Mouse (Mus musculus) testis, postnatal 14 days (tissue): Measurements from ENCODE around the gene Ankrd33.
A peak's percentile ranks its signal among the peaks of the same experiment; 100 is the strongest.
"Not testable (repeated sequence)": the region's sequence is repeated elsewhere in the genome, so short reads cannot be mapped to it uniquely, and the experiment has no call there.

Experiments
- DNase-seq: peaks from one replicate; pipeline ENCODE4 v3.0.0; 2021; ENCODE audit warnings: low spot score

Ankrd33 gene

GRCm38 (mm10) chr15:101086956-101087355, 28.6 kb upstream of the Ankrd33 start:
- no peak for DNase-seq

- no peak for DNase-seq
Measured at GRCm38 (mm10) chr15:101088291-101088690, 27.3 kb upstream of the Ankrd33 start.

- no peak for DNase-seq
Measured at GRCm38 (mm10) chr15:101091551-101091950, 24.0 kb upstream of the Ankrd33 start.

- no peak for DNase-seq
Measured at GRCm38 (mm10) chr15:101092121-101092828, 23.3 kb upstream of the Ankrd33 start.

- DNase-seq: peak; percentile 55
Measured at GRCm38 (mm10) chr15:101092829-101093648, 22.5 kb upstream of the Ankrd33 start.

GRCm38 (mm10) chr15:101093988-101094387, 21.6 kb upstream of the Ankrd33 start:
- DNase-seq: no peak

GRCm38 (mm10) chr15:101094979-101095378, 20.6 kb upstream of the Ankrd33 start:
- no peak for DNase-seq

- no peak for DNase-seq
Measured at GRCm38 (mm10) chr15:101095392-101095791, 20.2 kb upstream of the Ankrd33 start.

- peak; percentile 36 for DNase-seq
Measured at GRCm38 (mm10) chr15:101097985-101098651, 17.4 kb upstream of the Ankrd33 start.

- peak; percentile 73 for DNase-seq
Measured at GRCm38 (mm10) chr15:101100996-101101395, 14.6 kb upstream of the Ankrd33 start.

- DNase-seq: no peak
Measured at GRCm38 (mm10) chr15:101103605-101104304, 11.8 kb upstream of the Ankrd33 start.

GRCm38 (mm10) chr15:101105496-101105994, 10.0 kb upstream of the Ankrd33 start:
- peak; percentile 74 for DNase-seq

GRCm38 (mm10) chr15:101106011-101106410, 9.5 kb upstream of the Ankrd33 start:
- DNase-seq: no peak

- DNase-seq: no peak
Measured at GRCm38 (mm10) chr15:101107906-101108671, 7.5 kb upstream of the Ankrd33 start.

GRCm38 (mm10) chr15:101113176-101113575, 2.4 kb upstream of the Ankrd33 start:
- no peak for DNase-seq

- not testable (repeated sequence) for DNase-seq
Measured at GRCm38 (mm10) chr15:101113778-101114177, 1.8 kb upstream of the Ankrd33 start.

- no peak for DNase-seq
Measured at GRCm38 (mm10) chr15:101118399-101119125, 3.0 kb downstream of the Ankrd33 start.

GRCm38 (mm10) chr15:101121411-101122289, 6.1 kb downstream of the Ankrd33 start:
- no peak for DNase-seq

GRCm38 (mm10) chr15:101122290-101122589, 6.7 kb downstream of the Ankrd33 start:
- DNase-seq: no peak

GRCm38 (mm10) chr15:101123202-101123601, 7.6 kb downstream of the Ankrd33 start:
- no peak for DNase-seq
